Mouse (Mus musculus) C2C12 (cell line): Measurements from ENCODE around the gene Ifitm6. TPM values are rescaled to one million over a fixed set of nuclear protein-coding genes. Genes with fewer than 3 reads are reported as not detected.
"Not testable (repeated sequence)": the region's sequence is repeated elsewhere in the genome, so short reads cannot be mapped to it uniquely, and the experiment has no call there.

Experiments
- H3K27me3 ChIP-seq: one replicate; pipeline ENCODE4 v1.6.1; 2011; ENCODE audit not compliant: control insufficient read depth, insufficient read depth, insufficient read length
- H3K36me3 ChIP-seq: one replicate; pipeline ENCODE4 v1.6.1; 2011; ENCODE audit not compliant: control insufficient read depth, insufficient read depth
- H3K4me3 ChIP-seq: one replicate; pipeline ENCODE4 v1.5.1; 2011; ENCODE audit warnings: mild to moderate bottlenecking, control low read depth; ENCODE audit not compliant: poor library complexity, insufficient read depth, severe bottlenecking
- H3K79me2 ChIP-seq: one replicate; pipeline ENCODE4 v1.6.1; 2011; ENCODE audit not compliant: control insufficient read depth, insufficient read depth
- H3K79me3 ChIP-seq: one replicate; pipeline ENCODE4 v1.6.1; 2011; ENCODE audit warnings: low read depth, control low read depth
- H3ac ChIP-seq: one replicate; pipeline ENCODE3; 2011; ENCODE audit warnings: low read depth; ENCODE audit not compliant: control insufficient read depth, insufficient read length
- CEBPB ChIP-seq: IDR thresholded peaks from one replicate; pipeline ENCODE4 v1.6.1; 2011; ENCODE audit warnings: low read depth, mild to moderate bottlenecking, control low read depth, moderate library complexity
- CTCF ChIP-seq: IDR thresholded peaks from one replicate; pipeline ENCODE4 v1.5.1; 2011; ENCODE audit not compliant: control insufficient read depth, insufficient read depth, insufficient read length
- FOSL1 ChIP-seq: IDR thresholded peaks from one replicate; pipeline ENCODE4 v1.8.0; 2011; ENCODE audit warnings: mild to moderate bottlenecking, low read length; ENCODE audit not compliant: poor library complexity, insufficient read depth, severe bottlenecking
- MAX ChIP-seq: IDR thresholded peaks from one replicate; pipeline ENCODE4 v1.6.1; 2011; ENCODE audit warnings: mild to moderate bottlenecking, control low read depth
- MYOD1 ChIP-seq: IDR thresholded peaks from one replicate; pipeline ENCODE4 v1.6.1; 2011; ENCODE audit warnings: low read depth; ENCODE audit not compliant: control insufficient read depth, insufficient read length
- MYOG ChIP-seq: IDR thresholded peaks from one replicate; pipeline ENCODE4 v1.6.1; 2011; ENCODE audit not compliant: control insufficient read depth, insufficient read length; ENCODE audit errors: extremely low read depth
- USF1 ChIP-seq: IDR thresholded peaks from one replicate; pipeline ENCODE4 v1.6.1; 2011; ENCODE audit warnings: low read depth, mild to moderate bottlenecking, control low read depth, moderate library complexity
- polyA plus RNA-seq: library from polyadenylated mRNA; unstranded; fragments of >200 nt; fragmentation: generic; extraction: Trizol; gene quantifications from one replicate; pipeline ENCODE4 v1.2.1, GENCODE M21; 2012; ENCODE audit warnings: missing spikeins

The Ifitm6 gene
- polyA plus RNA-seq, 1 experiment = 1.3 TPM

DNA sequence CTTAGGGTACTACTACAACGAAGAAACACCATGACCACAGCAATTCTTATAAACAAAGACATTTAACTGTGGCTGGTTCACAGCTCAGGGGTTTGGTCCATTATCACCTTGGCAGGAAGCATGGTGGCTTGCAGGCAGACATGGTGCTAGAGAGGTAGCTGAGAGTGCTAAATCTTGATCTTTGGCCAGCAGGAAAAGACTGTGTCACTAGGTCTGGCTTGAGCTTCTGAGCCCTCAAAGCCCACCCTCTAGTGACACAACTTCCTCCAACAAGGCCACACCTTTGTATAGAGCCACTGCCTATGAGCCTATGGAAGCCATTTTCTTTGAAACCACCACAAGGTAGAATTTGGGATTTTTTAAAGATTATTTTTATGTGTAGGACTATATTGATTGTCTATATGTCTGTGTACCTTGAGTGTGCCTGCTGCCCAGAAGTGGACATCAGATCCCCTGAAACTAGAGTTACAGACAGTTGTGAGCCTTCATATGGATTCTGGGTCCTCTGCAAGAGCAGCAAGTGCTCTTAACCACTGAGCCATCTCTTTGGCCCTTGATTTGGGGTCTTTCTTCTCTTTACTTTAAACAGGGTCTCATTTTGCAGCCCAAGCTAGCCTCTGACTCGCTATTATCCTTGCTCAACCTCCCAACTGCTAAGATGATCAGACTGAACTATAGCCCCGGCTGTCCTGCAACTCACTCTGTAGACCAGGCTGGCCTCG, 21.8 kb upstream of the Ifitm6 start:
- Histone ChIP-seq H3K36me3 (no peaks in the 10 kb centered on the region), H3K4me3 (no peak overlapping the region)
- TF ChIP-seq FOSL1 (no peak), MYOD1 (no peak), CTCF (no peak), USF1 (no peak), MAX (no peak), CEBPB (no peak), MYOG (no peak)

DNA sequence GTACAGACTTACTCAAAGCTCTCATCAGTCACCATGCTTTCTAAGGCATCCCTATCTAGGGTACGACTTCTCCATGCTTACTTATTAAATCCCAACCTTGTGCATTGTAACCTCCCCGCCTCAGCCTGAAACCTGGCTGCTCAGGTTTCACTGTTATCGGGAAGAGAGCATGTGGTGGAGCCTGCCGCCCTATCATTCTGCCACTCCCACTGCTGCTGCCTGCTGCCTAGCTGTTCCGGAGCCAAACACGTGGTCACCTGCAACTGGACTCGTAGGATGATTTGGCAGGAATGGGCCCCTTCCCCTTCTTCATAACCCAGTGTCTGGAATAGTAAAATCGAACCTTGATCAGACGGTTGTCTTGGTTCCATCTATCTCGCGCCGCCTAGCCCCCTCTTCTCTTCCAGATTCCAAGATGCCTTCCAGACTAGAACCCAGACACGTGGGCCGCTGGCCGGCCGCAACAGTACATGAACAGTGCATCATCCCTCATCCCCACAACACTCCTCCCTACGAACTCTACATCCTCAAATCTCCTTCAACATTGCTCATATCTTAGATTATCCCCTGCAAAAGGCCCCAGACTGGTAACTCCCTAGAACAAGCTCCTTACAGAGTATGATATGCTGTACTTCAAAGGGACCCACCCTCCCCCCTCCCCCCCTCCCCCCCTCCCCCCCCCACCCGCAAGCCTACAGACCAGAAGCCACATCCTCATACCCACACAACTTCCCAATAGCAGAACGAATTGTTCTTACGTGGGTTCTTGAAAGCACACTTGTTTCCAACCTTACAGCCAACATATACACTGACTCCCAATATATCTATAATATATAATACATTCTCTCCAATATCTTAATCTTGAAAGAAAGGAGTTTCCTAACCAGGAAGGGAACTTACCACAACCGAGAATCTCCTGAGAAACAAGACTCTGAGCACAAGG, 20.6 kb upstream of the Ifitm6 start:
- H3K4me3 ChIP-seq = no peak overlapping the region
- no peaks in the 10 kb centered on the region for H3K36me3 ChIP-seq
- H3K27me3 ChIP-seq = no peaks in the 10 kb centered on the region
- no peak for TF ChIP-seq MYOD1
- no peak for TF ChIP-seq CTCF
- TF ChIP-seq FOSL1 = no peak
- no peak for TF ChIP-seq USF1
- no peak for TF ChIP-seq CEBPB
- TF ChIP-seq MYOG = no peak
- no peak for TF ChIP-seq MAX
- no peak overlapping the region for H3ac ChIP-seq
- no peaks in the 10 kb centered on the region for H3K79me2 ChIP-seq
- H3K79me3 ChIP-seq = no peaks in the 10 kb centered on the region

More for the DNA sequence above, 21.8 kb upstream of the Ifitm6 start:
- no peak overlapping the region for H3ac ChIP-seq
- H3K79me3 ChIP-seq = no peaks in the 10 kb centered on the region
- no peaks in the 10 kb centered on the region for H3K27me3 ChIP-seq
- H3K79me2 ChIP-seq = no peaks in the 10 kb centered on the region

DNA sequence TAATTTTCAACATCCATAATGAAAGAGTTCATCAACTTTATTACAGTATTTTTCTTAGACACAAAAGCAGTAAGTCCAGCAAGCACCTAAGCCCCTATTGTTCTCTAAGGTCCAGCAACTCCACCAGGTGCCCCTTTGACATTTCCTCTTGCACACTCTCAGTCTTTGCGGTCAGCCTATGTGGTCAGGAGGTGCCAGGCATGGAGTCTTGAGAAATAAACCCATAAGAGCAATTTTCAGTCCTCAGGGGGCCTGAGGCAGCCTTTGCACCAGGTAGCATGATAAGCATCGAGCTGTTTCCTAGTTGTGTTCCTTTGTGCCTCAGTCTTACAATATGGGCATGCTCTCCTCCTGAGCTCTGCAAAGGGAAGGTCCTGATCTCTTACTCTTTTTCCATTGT, 18.9 kb upstream of the Ifitm6 start:
- H3ac ChIP-seq, H3K27me3 ChIP-seq, H3K79me3 ChIP-seq, H3K79me2 ChIP-seq, H3K36me3 ChIP-seq, H3K4me3 ChIP-seq: not testable (repeated sequence)

DNA sequence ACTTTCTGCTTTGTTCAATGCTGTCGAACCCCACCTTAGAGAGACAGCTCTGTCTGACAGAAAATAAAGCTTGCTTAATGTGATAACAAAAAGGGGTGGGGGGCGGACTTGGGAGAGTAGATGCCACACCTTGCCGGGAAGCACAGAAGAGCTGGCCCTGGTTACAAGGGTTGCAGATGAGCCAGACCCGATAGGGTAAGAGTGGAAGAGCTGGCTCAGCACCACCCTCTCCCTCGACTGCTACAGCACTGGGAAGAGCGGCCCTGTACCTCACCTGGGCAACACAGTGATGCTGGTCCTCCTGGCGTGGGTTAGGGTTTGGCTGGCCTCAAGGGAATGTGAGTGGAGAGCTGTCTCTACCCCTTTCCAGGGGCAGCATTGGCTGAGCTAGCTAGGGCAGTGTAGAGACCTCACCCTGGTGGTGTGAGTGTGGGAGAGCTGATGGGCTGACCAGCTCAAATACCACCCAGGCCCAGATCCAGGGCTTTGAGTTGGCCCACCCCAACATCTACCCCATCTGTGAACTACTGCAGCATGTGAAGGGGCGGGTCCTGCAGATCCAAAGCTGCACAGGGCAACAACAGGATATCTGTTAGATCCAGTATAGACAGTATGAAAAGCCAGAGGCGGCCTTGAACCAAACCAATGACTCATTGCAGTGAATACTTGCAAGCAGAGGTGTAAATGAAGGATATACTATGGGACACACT, 14.9 kb upstream of the Ifitm6 start:
- H3K79me2 ChIP-seq = no peaks in the 10 kb centered on the region
- TF ChIP-seq CTCF (no peak), CEBPB (no peak), USF1 (no peak), FOSL1 (no peak), MYOD1 (no peak), MYOG (no peak), MAX (no peak)
- H3K36me3 ChIP-seq = no peaks in the 10 kb centered on the region
- no peak overlapping the region for H3K4me3 ChIP-seq
- H3K27me3 ChIP-seq = no peaks in the 10 kb centered on the region
- H3K79me3 ChIP-seq = no peaks in the 10 kb centered on the region
- H3ac ChIP-seq = no peak overlapping the region

DNA sequence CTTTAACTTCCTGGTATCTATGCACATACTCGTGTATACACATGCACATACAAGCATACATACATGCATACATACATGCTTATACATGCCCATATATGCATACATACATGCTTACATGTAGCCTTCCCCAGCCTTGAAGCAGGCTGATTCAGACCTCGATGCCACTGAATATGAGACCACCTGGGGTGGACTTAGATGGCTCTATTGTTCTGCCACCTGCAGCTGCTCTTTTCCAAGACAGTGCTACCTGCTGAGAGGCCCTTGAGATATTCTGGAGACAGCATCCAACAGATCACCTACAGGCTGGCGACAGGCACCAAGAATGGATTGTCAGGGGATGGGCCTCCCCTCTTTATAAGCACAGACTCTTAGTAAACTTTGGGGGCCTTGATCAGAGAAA, 12.7 kb upstream of the Ifitm6 start:
- Histone ChIP-seq H3K4me3 (no peak overlapping the region), H3K27me3 (no peaks in the 10 kb centered on the region), H3K36me3 (no peaks in the 10 kb centered on the region), H3ac (no peak overlapping the region), H3K79me3 (no peaks in the 10 kb centered on the region), H3K79me2 (no peaks in the 10 kb centered on the region)
- no peak for TF ChIP-seq CEBPB

DNA sequence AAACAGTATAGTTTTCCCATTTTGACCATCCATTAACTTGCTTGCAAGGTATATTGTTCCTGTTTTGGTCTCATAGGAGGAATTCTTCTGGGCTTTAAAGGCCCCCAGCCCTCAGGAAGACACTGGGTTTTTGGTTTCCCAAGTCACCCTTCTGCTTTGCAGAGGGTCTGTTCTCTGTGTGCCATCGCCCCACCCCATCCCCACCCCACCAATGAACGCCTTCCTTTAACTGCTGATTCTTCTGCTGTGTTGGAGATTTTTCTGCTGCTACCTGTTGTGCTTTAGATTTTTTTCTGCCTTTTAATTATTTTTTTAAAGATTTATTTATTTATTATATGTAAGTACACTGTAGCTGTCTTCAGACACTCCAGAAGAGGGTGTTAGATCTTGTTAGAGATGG, 11.1 kb upstream of the Ifitm6 start, which contains the start of gene Gm17387:
TSS of gene Gm17387 (plus strand) at position 301 of the 400 bp plus-strand sequence.
- TF ChIP-seq FOSL1 (no peak), MAX (no peak), CTCF (no peak), CEBPB (no peak), MYOG (no peak), USF1 (no peak), MYOD1 (no peak)
- Histone ChIP-seq H3K36me3 (no peaks in the 10 kb centered on the region), H3K79me3 (no peaks in the 10 kb centered on the region), H3ac (no peak within 1 kb of the TSS), H3K79me2 (no peaks in the 10 kb centered on the region), H3K4me3 (no peak within 1 kb of the TSS), H3K27me3 (no peaks in the 10 kb centered on the region)
